36 mouse cellular contexts compared by ENCODE assay signal in genomic region chr5:30716311-30716710, GRCm38 (mm10). TPM values are rescaled to one million over a fixed set of nuclear protein-coding genes. Genes with fewer than 3 reads are reported as not detected.
"Had no signal": no experiment of that assay in that cellular context is flagged by ENCODE, and none has a peak within 500 bp of the region (broad histone marks: within the 10 kb centered on the region; RNA-seq: fewer than 3 reads in every experiment).

No protein-coding gene starts in this region.

- H3K9ac ChIP-seq: heart, embryonic 12.5 days; heart, embryonic 13.5 days; heart, embryonic 15.5 days; hindbrain, embryonic 12.5 days; hindbrain, embryonic 13.5 days; hindbrain, embryonic 14.5 days; hindbrain, embryonic 15.5 days; intestine, embryonic 15.5 days; kidney, embryonic 15.5 days had no signal

- H3K9me3 ChIP-seq: heart, embryonic 10.5 days; heart, embryonic 12.5 days; heart, embryonic 13.5 days; heart, embryonic 15.5 days; hindbrain, embryonic 10.5 days; hindbrain, embryonic 12.5 days; hindbrain, embryonic 13.5 days; hindbrain, embryonic 15.5 days; intestine, embryonic 15.5 days; kidney, embryonic 15.5 days had no signal

- DNase-seq: heart, postnatal 10 days; heart, postnatal 14 days; heart, postnatal 36 days; heart, postnatal 4 days; kidney, adult 11 months; kidney, adult 18-20 months; kidney, adult 2 months; kidney, adult 8-10 months; kidney, adult 9 months; kidney, postnatal 10 days; kidney, postnatal 14 days; kidney, postnatal 25 days; kidney, postnatal 36 days; kidney, postnatal 4 days; layer of hippocampus, adult 9-11 months; layer of hippocampus, postnatal 36 days had no signal

- ATAC-seq: hindbrain, embryonic 16.5 days; hindbrain, postnatal 0 days; inflammation-experienced regulatory T-cells, adult 6 months; intestine, embryonic 15.5 days; intestine, embryonic 16.5 days; intestine, postnatal 0 days had no signal

- H3K4me3 ChIP-seq: heart, embryonic 10.5 days; heart, embryonic 12.5 days; heart, embryonic 13.5 days; heart, embryonic 15.5 days; hindbrain, embryonic 10.5 days; hindbrain, embryonic 12.5 days; hindbrain, embryonic 13.5 days; hindbrain, embryonic 15.5 days; intestine, embryonic 15.5 days; kidney, embryonic 15.5 days; layer of hippocampus, adult 2 months had no signal

- H3K36me3 ChIP-seq: heart, embryonic 10.5 days; heart, embryonic 12.5 days; heart, embryonic 13.5 days; heart, embryonic 15.5 days; intestine, embryonic 15.5 days; kidney, embryonic 15.5 days had no signal

- H3K4me2 ChIP-seq: heart, embryonic 11.5 days; heart, embryonic 12.5 days; heart, embryonic 13.5 days; heart, embryonic 15.5 days; hindbrain, embryonic 12.5 days; hindbrain, embryonic 13.5 days; hindbrain, embryonic 14.5 days; hindbrain, embryonic 15.5 days; intestine, embryonic 15.5 days; kidney, embryonic 15.5 days had no signal

- H3K27ac ChIP-seq: heart, embryonic 10.5 days; heart, embryonic 13.5 days; heart, embryonic 15.5 days; hindbrain, embryonic 10.5 days; hindbrain, embryonic 12.5 days; hindbrain, embryonic 13.5 days; hindbrain, embryonic 14.5 days; hindbrain, embryonic 15.5 days; hindbrain, postnatal 0 days; intestine, embryonic 15.5 days; kidney, embryonic 15.5 days; kidney, postnatal 0 days; layer of hippocampus, adult 2 months had no signal

- H3K27me3 ChIP-seq: hindbrain, embryonic 12.5 days; hindbrain, embryonic 13.5 days; hindbrain, embryonic 15.5 days had no signal

RNA-seq across cellular contexts. Expression of gene Dpysl5, which starts 4.9 kb away (rescaled TPM):
- total RNA-seq: hematopoietic stem cell, adult 5-6 weeks had no signal
